Mouse (Mus musculus): ENCODE data around the gene Cmc4. TPM values are rescaled to one million over a fixed set of nuclear protein-coding genes. Genes with fewer than 3 reads are reported as not detected.

Gene Cmc4
- polyA plus RNA-seq, 1 experiment from 2014 or later: 18.1 TPM

DNA sequence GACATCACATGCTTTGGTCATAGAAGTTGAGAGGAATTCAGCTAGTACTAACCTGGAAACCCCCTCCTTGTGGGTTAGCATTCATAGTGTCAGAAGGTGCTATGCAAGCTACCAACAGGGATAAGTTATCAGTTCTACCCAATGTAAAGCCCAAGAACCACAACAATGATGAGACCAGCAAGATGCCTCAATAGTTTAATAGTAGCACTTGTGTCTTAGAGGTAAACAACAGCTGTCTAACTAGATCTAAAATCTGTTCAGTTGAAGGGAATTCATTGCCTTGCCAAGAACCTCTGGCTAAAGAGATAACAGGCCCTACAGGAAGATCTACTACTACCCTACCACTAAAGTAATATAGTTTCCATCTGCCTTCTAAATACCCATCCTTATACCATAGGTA is 39.6 kb downstream of the Cmc4 start:
- H3K9me3 ChIP-seq (ENCODE audit: low read length): no peaks in the 10 kb centered on the region
- no peaks in the 10 kb centered on the region for H3K4me1 ChIP-seq (ENCODE audit: insufficient read depth, low read length)
- ATAC-seq (ENCODE audit: low FRiP score, low TSS enrichment): no peak
- no peaks in the 10 kb centered on the region for H3K36me3 ChIP-seq (ENCODE audit: insufficient read depth, low read length)
- H3K27ac ChIP-seq (ENCODE audit: low read length): no peak overlapping the region
- H3K4me2 ChIP-seq (replicated peaks; ENCODE audit: low read depth, low read length): no peak overlapping the region
- no peak overlapping the region for H3K4me3 ChIP-seq (ENCODE audit: low read length)
- H3K27me3 ChIP-seq (ENCODE audit: insufficient read depth, low read length): no peaks in the 10 kb centered on the region
- H3K9ac ChIP-seq (replicated peaks; ENCODE audit: low read length): no peak overlapping the region

DNA sequence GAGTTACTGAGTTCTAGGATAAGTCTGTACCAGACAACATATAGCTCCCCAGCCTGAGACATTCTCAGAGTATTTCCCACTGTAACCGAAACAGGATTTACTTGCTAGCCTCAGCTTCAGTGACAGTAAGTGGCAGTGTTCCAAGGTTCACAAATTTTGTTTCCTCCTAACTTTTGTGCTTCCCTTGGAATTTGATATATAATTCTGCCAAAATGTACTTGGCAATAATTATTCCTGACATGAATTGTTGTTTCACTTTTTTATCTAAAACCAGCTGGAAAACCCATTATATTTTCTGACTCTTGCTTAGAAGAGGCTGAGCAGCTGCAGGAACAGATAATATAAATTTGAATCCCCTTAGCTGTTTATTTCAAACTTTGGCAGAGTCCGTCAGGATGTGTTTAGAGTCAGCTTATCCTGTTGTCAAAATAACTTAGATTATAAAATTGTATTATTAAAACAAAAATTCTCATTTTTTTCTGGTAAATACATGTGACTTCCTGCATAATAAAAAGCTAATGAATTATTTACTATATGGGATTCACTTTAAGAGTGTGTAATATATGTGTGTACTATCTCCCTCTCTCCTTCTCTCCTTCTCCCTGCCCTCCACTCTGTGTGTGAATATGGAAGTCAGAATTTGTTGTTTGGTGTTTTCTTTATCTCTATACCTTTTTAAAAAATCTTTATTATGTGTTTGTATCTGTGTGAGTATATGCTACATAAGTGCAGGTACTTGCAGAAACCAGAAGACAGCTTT is 43.5 kb downstream of the Cmc4 start:
- no peak overlapping the region for H3K4me2 ChIP-seq (replicated peaks; ENCODE audit: low read depth, low read length)
- H3K27ac ChIP-seq (ENCODE audit: low read length): no peak overlapping the region
- no peaks in the 10 kb centered on the region for H3K36me3 ChIP-seq (ENCODE audit: insufficient read depth, low read length)
- no peaks in the 10 kb centered on the region for H3K9me3 ChIP-seq (ENCODE audit: low read length)
- H3K4me1 ChIP-seq (ENCODE audit: insufficient read depth, low read length): no peaks in the 10 kb centered on the region
- no peak for ATAC-seq (ENCODE audit: low FRiP score, low TSS enrichment)
- 53% methylated on average over 2 of the region's 2 CpGs for WGBS
- H3K27me3 ChIP-seq (ENCODE audit: insufficient read depth, low read length): no peaks in the 10 kb centered on the region
- no peak overlapping the region for H3K9ac ChIP-seq (replicated peaks; ENCODE audit: low read length)
- H3K4me3 ChIP-seq (ENCODE audit: low read length): no peak overlapping the region

GRCm38 (mm10) chrX:75370197-75370596 is 46.2 kb downstream of the Cmc4 start:
- no peaks in the 10 kb centered on the region for H3K9me3 ChIP-seq (ENCODE audit: low read length)
- no peak overlapping the region for H3K4me3 ChIP-seq (ENCODE audit: low read length)
- ATAC-seq (ENCODE audit: low FRiP score, low TSS enrichment): no peak
- no peak overlapping the region for H3K9ac ChIP-seq (replicated peaks; ENCODE audit: low read length)
- no peaks in the 10 kb centered on the region for H3K27me3 ChIP-seq (ENCODE audit: insufficient read depth, low read length)
- H3K36me3 ChIP-seq (ENCODE audit: insufficient read depth, low read length): no peaks in the 10 kb centered on the region
- H3K27ac ChIP-seq (ENCODE audit: low read length): no peak overlapping the region
- no peak overlapping the region for H3K4me2 ChIP-seq (replicated peaks; ENCODE audit: low read depth, low read length)
- no peaks in the 10 kb centered on the region for H3K4me1 ChIP-seq (ENCODE audit: insufficient read depth, low read length)

Other genes with a start within 250 kb of the Cmc4 start
- gene Fundc2, start 34.2 kb downstream of the Cmc4 start, polyA plus RNA-seq (2015; fragmentation: Nextera tagmentation; extraction: Ambion mirVana): 47.8 and 53.7 TPM in 2 replicates
- 3.0 and 4.2 TPM in 2 replicates for gene F8, start 34.0 kb downstream of the Cmc4 start, polyA plus RNA-seq (2015; fragmentation: Nextera tagmentation; extraction: Ambion mirVana)
- 9.3 and 11.9 TPM in 2 replicates for gene Mtcp1, start within 50 bp of the Cmc4 start, polyA plus RNA-seq (2015; fragmentation: Nextera tagmentation; extraction: Ambion mirVana)
- gene Brcc3, start within 50 bp of the Cmc4 start, polyA plus RNA-seq (2015; fragmentation: Nextera tagmentation; extraction: Ambion mirVana): 67.8 and 74.7 TPM in 2 replicates
- gene Vbp1, start 97.7 kb upstream of the Cmc4 start, polyA plus RNA-seq (2015; fragmentation: Nextera tagmentation; extraction: Ambion mirVana): 160 and 166 TPM in 2 replicates
- gene Rab39b, start 161.6 kb upstream of the Cmc4 start, polyA plus RNA-seq (2015; fragmentation: Nextera tagmentation; extraction: Ambion mirVana): 2.1 and 2.8 TPM in 2 replicates

Data from kidney, embryonic 16.5 days (tissue).